Mouse (Mus musculus): Measurements from ENCODE around the gene Arhgap15.
A peak's percentile ranks its signal among the peaks of the same experiment; 100 is the strongest.

Gene Arhgap15

GRCm38 (mm10) chr2:43939196-43939595, 190.6 kb downstream of the Arhgap15 start:
- no peak for DNase-seq

GRCm38 (mm10) chr2:43945679-43946078, 197.1 kb downstream of the Arhgap15 start:
- DNase-seq, result no peak

- DNase-seq, result no peak
Measured at GRCm38 (mm10) chr2:43949775-43950492, 201.3 kb downstream of the Arhgap15 start.

GRCm38 (mm10) chr2:43950741-43951140, 202.1 kb downstream of the Arhgap15 start:
- DNase-seq, result no peak

GRCm38 (mm10) chr2:43959189-43959588, 210.6 kb downstream of the Arhgap15 start:
- no peak for DNase-seq

- no peak for DNase-seq
Measured at GRCm38 (mm10) chr2:43962466-43962865, 213.8 kb downstream of the Arhgap15 start.

- DNase-seq, result no peak
Measured at GRCm38 (mm10) chr2:43968581-43968980, 220.0 kb downstream of the Arhgap15 start.

GRCm38 (mm10) chr2:43977732-43978131, 229.1 kb downstream of the Arhgap15 start:
- no peak for DNase-seq

GRCm38 (mm10) chr2:43978177-43979013, 229.8 kb downstream of the Arhgap15 start:
- DNase-seq, result no peak

- DNase-seq, result no peak
Measured at GRCm38 (mm10) chr2:43986066-43986465, 237.4 kb downstream of the Arhgap15 start.

- DNase-seq, result no peak
Measured at GRCm38 (mm10) chr2:43987919-43988318, 239.3 kb downstream of the Arhgap15 start.

GRCm38 (mm10) chr2:43989850-43990249, 241.2 kb downstream of the Arhgap15 start:
- peak; percentile 99 for DNase-seq

- no peak for DNase-seq
Measured at GRCm38 (mm10) chr2:43992510-43992909, 243.9 kb downstream of the Arhgap15 start.

- DNase-seq, result no peak
Measured at GRCm38 (mm10) chr2:44002454-44002853, 253.8 kb downstream of the Arhgap15 start.

- DNase-seq, result no peak
Measured at GRCm38 (mm10) chr2:44010249-44010648, 261.6 kb downstream of the Arhgap15 start.

GRCm38 (mm10) chr2:44013388-44013787, 264.8 kb downstream of the Arhgap15 start:
- no peak for DNase-seq

- peak; percentile 53 for DNase-seq
Measured at GRCm38 (mm10) chr2:44016720-44017119, 268.1 kb downstream of the Arhgap15 start.

GRCm38 (mm10) chr2:44017405-44018026, 268.9 kb downstream of the Arhgap15 start:
- peak; percentile 87 for DNase-seq

GRCm38 (mm10) chr2:44018033-44018432, 269.4 kb downstream of the Arhgap15 start:
- DNase-seq, result peak; percentile 17

- no peak for DNase-seq
Measured at GRCm38 (mm10) chr2:44024704-44025103, 276.1 kb downstream of the Arhgap15 start.

- DNase-seq, result no peak
Measured at GRCm38 (mm10) chr2:44029035-44029715, 280.6 kb downstream of the Arhgap15 start.

- no peak for DNase-seq
Measured at GRCm38 (mm10) chr2:44029865-44030264, 281.2 kb downstream of the Arhgap15 start.
